Mouse (Mus musculus): Measurements from ENCODE around the gene Papolb.

DNA sequence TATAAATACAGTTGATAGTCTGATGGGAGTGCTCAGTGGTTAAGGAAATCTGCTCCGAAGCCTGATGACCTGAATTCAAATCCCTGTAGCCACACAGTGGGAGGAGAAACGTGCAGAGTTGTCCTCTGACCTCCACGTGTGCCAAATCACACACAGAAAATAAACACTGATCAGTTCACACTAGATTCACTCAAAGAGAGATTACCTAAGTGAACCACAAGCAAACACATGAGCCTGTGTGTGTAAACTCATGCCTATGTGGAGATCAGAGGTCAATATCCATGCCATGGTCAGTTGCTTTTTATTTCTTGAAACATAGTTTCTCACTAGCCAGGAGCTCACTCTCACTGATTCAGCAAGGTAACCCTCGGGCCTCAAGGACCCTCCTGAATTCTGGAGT lies 9.5 kb downstream of the Papolb start:
- TF ChIP-seq EP300 (IDR thresholded peaks at IDR 0.05; ENCODE audit: low read depth) (no peak), CTCF (IDR thresholded peaks at IDR 0.05; ENCODE audit: low read depth) (no peak)

All from liver, embryonic 14.5 days (tissue).